ENCODE assay signal across 13 mouse cellular contexts in the genomic region with DNA sequence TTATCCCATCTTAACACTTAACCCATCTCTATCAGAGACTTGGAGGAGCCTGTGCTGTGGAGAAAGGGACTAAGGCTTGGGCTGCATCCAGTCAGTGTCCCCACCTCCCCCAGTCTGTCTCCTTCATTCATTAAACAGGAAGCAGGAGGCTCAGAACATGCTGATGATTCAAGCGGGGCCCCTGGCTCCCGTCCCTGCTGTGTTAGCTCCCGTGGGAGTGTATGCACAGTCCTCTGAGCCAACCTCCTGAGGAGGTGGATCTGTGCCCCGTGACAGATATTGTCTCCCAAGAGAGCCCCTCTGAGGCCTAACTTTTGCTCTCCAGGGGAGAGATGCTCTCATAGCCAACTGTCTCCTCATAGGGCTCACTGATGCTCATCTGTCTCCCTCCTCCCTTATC. TPM values are rescaled to one million over a fixed set of nuclear protein-coding genes. Genes with fewer than 3 reads are reported as not detected.
A peak's percentile ranks its signal among the peaks of the same experiment; 100 is the strongest.
DNase-seq lines count a peak whose midpoint lies in the region; ATAC-seq and TF ChIP-seq lines count a peak whose summit lies in the region.
"Had no signal": no experiment of that assay in that cellular context is flagged by ENCODE, and none has a peak within 500 bp of the region (broad histone marks: within the 10 kb centered on the region; RNA-seq: fewer than 3 reads in every experiment).

No protein-coding gene starts in this region.

- no peak for TF ChIP-seq EP300 in stomach, postnatal 0 days (optimal IDR thresholded peaks at IDR 0.05)

- H3K4me1 ChIP-seq in stomach, embryonic 14.5 days (ENCODE audit: control insufficient read depth, insufficient read depth, low read length), result peaks cover 5% of the 10 kb centered on the region; the same call in 1 of the 2 replicates
- no peaks in the 10 kb centered on the region for H3K4me1 ChIP-seq in stomach, postnatal 0 days (replicated peaks; ENCODE audit: control insufficient read depth, insufficient read depth)

- no peak overlapping the region for H3K4me2 ChIP-seq in stomach, embryonic 14.5 days (replicated peaks; ENCODE audit: low read depth, low read length)
- H3K4me2 ChIP-seq in stomach, postnatal 0 days (replicated peaks; ENCODE audit: low read depth), result no peak overlapping the region
- H3K4me2 ChIP-seq: limb, embryonic 15.5 days; neural tube, embryonic 12.5 days had no signal

- no peaks in the 10 kb centered on the region for H3K36me3 ChIP-seq in stomach, embryonic 14.5 days (ENCODE audit: control insufficient read depth, insufficient read depth, low read length)
- no peaks in the 10 kb centered on the region for H3K36me3 ChIP-seq in stomach, postnatal 0 days (ENCODE audit: control insufficient read depth, insufficient read depth, low read length)
- H3K36me3 ChIP-seq: limb, embryonic 15.5 days; neural tube, embryonic 12.5 days had no signal

- H3K27ac ChIP-seq in stomach, embryonic 14.5 days (ENCODE audit: low read length), result no peak overlapping the region
- H3K27ac ChIP-seq in stomach, postnatal 0 days (replicated peaks), result no peak overlapping the region
- H3K27ac ChIP-seq: limb, embryonic 15.5 days; neural tube, embryonic 12.5 days had no signal

- no peaks in the 10 kb centered on the region for H3K9me3 ChIP-seq in stomach, embryonic 14.5 days (ENCODE audit: control insufficient read depth, low read depth, low read length)
- H3K9me3 ChIP-seq in stomach, postnatal 0 days (ENCODE audit: control insufficient read depth, low read length), result no peaks in the 10 kb centered on the region
- H3K9me3 ChIP-seq: limb, embryonic 15.5 days; neural tube, embryonic 12.5 days had no signal

- no peak for TF ChIP-seq CTCF in stomach, postnatal 0 days (IDR thresholded peaks at IDR 0.05; ENCODE audit: low read depth)

- H3K4me3 ChIP-seq in stomach, embryonic 14.5 days (ENCODE audit: low read depth, low read length), result no peak overlapping the region
- H3K4me3 ChIP-seq in stomach, postnatal 0 days (ENCODE audit: low read depth, low read length), result no peak overlapping the region
- H3K4me3 ChIP-seq: erythroblast, embryonic 14.5 days; limb, embryonic 15.5 days; neural tube, embryonic 12.5 days had no signal

- H3K27me3 ChIP-seq in stomach, embryonic 14.5 days (ENCODE audit: control insufficient read depth, insufficient read depth, low read length), result no peaks in the 10 kb centered on the region
- H3K27me3 ChIP-seq in stomach, postnatal 0 days (ENCODE audit: control insufficient read depth, insufficient read depth, low read length), result no peaks in the 10 kb centered on the region
- H3K27me3 ChIP-seq: limb, embryonic 15.5 days; neural tube, embryonic 12.5 days had no signal

- no peak for ATAC-seq in stomach, embryonic 14.5 days (ENCODE audit: insufficient number of reproducible peaks, insufficient read depth, low FRiP score, low read depth)
- ATAC-seq in stomach, postnatal 0 days (ENCODE audit: low FRiP score, low TSS enrichment), result no peak

- WGBS in stomach, embryonic 14.5 days, result 18% methylated on average over 4 of the region's 4 CpGs
- WGBS in stomach, postnatal 0 days, result 16% methylated on average over 4 of the region's 4 CpGs

- 0 out of 2 replicates have a peak overlapping the region, but pooled peaks have one; percentile 3 for H3K9ac ChIP-seq in stomach, embryonic 14.5 days (replicated peaks; ENCODE audit: low read depth, low read length)
- no peak overlapping the region for H3K9ac ChIP-seq in stomach, postnatal 0 days (ENCODE audit: low read length)
- H3K9ac ChIP-seq: limb, embryonic 15.5 days; neural tube, embryonic 12.5 days had no signal

- DNase-seq in heart, adult 11 months, result peak; percentile 91
- no peak for DNase-seq in heart, adult 18-20 months
- DNase-seq in stomach, postnatal 0 days (ENCODE audit: low spot score), result no peak
- peak; percentile 61 for DNase-seq in lung, postnatal 14 days
- DNase-seq in thymus, postnatal 0 days (ENCODE audit: low spot score), result no peak
- DNase-seq in kidney, postnatal 14 days, result no peak
- no peak for DNase-seq in kidney, adult 8-10 months
- DNase-seq: spleen, adult 18-20 months; thymus, postnatal 25 days had no signal

RNA-seq across cellular contexts. Expression of gene Tpra1, which starts 32.8 kb away (rescaled TPM):
- 10 to 100 TPM; 35.0 to 37.1 TPM for total RNA-seq in heart, adult 18-20 months (2021)
- 55.1 and 55.6 TPM in 2 replicates for polyA plus RNA-seq in stomach, embryonic 14.5 days (2014; fragmentation: Nextera tagmentation; extraction: Ambion mirVana)
- 39.8 and 42.8 TPM in 2 replicates for polyA plus RNA-seq in stomach, postnatal 0 days (2015; fragmentation: Nextera tagmentation; extraction: Ambion mirVana)
- 77.0 and 78.8 TPM in 2 replicates for polyA plus RNA-seq in thymus, postnatal 0 days (2015; fragmentation: Nextera tagmentation; extraction: Ambion mirVana)

RNA-seq across cellular contexts. Expression of gene Mcm2, which starts 36.2 kb away (rescaled TPM):
- total RNA-seq in heart, adult 18-20 months (2021), result 1 to 10 TPM; 4.7 to 5.6 TPM
- polyA plus RNA-seq in stomach, embryonic 14.5 days (2014; fragmentation: Nextera tagmentation; extraction: Ambion mirVana), result 112 and 114 TPM in 2 replicates
- polyA plus RNA-seq in stomach, postnatal 0 days (2015; fragmentation: Nextera tagmentation; extraction: Ambion mirVana), result 24.2 and 25.0 TPM in 2 replicates
- 138 and 161 TPM in 2 replicates for polyA plus RNA-seq in thymus, postnatal 0 days (2015; fragmentation: Nextera tagmentation; extraction: Ambion mirVana)

RNA-seq across cellular contexts. Expression of gene Podxl2, which starts 60.0 kb away (rescaled TPM):
- total RNA-seq in heart, adult 18-20 months (2021), result 10 to 100 TPM; 15.0 to 18.8 TPM
- polyA plus RNA-seq in stomach, embryonic 14.5 days (2014; fragmentation: Nextera tagmentation; extraction: Ambion mirVana), result 79.8 and 85.3 TPM in 2 replicates
- polyA plus RNA-seq in stomach, postnatal 0 days (2015; fragmentation: Nextera tagmentation; extraction: Ambion mirVana), result 31.4 and 38.5 TPM in 2 replicates
- polyA plus RNA-seq in thymus, postnatal 0 days (2015; fragmentation: Nextera tagmentation; extraction: Ambion mirVana), result 14.1 and 16.9 TPM in 2 replicates

Comparison
In these comparisons a context has a peak if more than half of its experiments do, and no peak if none do; other contexts are left out.
1. DNase-seq: peak in heart, adult 11 months (single experiment) and lung, postnatal 14 days (single experiment); none in heart, adult 18-20 months (0 of 2), stomach, postnatal 0 days (single experiment), thymus, postnatal 0 days (single experiment), kidney, postnatal 14 days (single experiment) and kidney, adult 8-10 months (0 of 2).